Mouse (Mus musculus): Measurements from ENCODE around the gene Lyst.

DNA sequence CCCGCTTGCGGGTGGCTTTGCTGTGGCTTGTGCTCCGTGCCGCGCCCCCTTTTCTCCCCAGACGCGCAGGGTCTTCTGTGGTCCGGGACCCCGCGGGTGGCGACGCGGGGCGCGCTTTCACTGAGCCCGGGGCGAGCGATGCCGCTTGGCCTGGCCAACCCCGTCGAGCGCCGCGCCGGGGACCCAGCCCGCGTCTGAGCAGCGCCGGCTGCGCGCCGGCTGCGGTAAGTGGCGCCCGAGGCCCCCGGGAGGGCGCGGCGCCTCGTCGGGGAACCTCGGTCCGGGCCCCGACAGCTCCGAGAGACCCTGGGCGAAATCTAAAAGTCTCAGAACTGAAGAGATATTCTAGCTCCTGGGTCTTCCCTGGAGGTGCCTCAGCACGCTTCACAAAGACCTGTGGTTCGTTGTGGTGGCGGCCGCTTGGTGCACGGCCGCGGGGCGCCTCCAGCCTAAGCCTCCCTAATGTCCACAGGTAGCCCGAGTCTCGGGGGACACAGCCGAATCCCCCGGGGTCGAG, 194.3 kb downstream of the Lyst start:
- TF ChIP-seq ETS1 (IDR thresholded peaks at IDR 0.05; ENCODE audit: low read depth, low read length) (no peak), JUND (IDR thresholded peaks at IDR 0.05; ENCODE audit: low read depth, low read length) (no peak), EP300 (IDR thresholded peaks at IDR 0.05; ENCODE audit: low read depth in 1 of 2, low read length in 2 of 2) (no peak), POLR2A (IDR thresholded peaks at IDR 0.05; ENCODE audit: control insufficient read depth in 1 of 2, insufficient read depth in 1 of 2, low read depth in 1 of 2, low read length in 2 of 2, poor library complexity in 1 of 2) (no peak), GABPA (IDR thresholded peaks at IDR 0.05; ENCODE audit: low read depth, low read length) (no peak), BHLHE40 (IDR thresholded peaks at IDR 0.05; ENCODE audit: borderline replicate concordance, low read depth, low read length) (no peak), TAL1 (IDR thresholded peaks at IDR 0.05; ENCODE audit: low read length) (no peak)
